Mouse (Mus musculus): ENCODE data around the gene Ghsr.

Ghsr gene

DNA sequence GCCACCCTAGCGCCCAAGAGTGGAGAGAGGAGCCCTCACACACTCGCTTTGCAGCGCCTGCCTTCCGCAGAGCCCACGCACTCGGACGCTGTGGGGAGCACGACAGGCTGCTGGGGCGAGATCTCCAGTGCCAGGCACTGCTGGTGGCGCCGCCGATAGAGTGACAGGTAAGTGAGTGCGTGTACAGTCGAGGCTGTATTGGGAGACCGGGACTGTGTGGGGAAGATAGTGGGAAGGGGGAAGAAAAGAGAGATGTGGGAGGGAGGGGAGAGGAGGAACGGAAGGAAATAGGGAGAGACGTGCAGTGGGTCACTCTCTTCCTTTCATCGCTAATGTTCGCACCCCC lies at the start of gene Ghsr:
Gene Ghsr (plus strand): TSS at position 76 of the 346 bp plus-strand sequence.
- POLR2A ChIA-PET = interaction anchor here in 1 of 4 experiments (1.0 to 1.1 kb wide), 2 partner anchors 10 to 88 kb away, joined by 3 to 4 read pairs; no protein-coding TSS in a partner anchor
- CTCF ChIA-PET = interaction anchor here in 3 of 4 experiments (1.5 to 2.2 kb wide), 3 partner anchors 26 kb away, joined by 5 to 14 read pairs (median 5); no protein-coding TSS in a partner anchor

DNA sequence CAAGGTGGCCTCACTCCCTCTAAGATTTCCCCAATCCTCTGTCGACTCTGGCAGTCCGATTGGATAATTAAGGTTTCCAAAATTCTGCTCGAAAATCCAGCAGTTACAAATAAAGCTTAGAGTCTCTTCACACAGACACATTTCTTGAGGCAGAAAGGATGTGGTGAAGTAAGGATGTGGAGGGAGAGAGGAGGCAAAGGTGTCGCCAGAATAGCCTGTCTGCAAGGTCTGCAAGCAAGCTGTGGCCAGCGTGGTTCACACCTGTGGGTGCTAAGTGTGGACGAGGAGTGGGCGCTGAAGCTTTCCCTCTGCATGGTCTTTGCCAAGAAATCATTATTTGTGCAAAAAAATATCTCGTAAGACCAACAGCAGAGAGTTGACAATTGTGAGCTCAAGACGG lies 48.6 kb upstream of the Ghsr start:
- CTCF ChIA-PET = interaction anchor here in 1 of 4 experiments (1.3 kb wide), 1 partner anchor 23 kb away, joined by 5 read pairs; no protein-coding TSS in a partner anchor
- POLR2A ChIA-PET = no interaction called here

DNA sequence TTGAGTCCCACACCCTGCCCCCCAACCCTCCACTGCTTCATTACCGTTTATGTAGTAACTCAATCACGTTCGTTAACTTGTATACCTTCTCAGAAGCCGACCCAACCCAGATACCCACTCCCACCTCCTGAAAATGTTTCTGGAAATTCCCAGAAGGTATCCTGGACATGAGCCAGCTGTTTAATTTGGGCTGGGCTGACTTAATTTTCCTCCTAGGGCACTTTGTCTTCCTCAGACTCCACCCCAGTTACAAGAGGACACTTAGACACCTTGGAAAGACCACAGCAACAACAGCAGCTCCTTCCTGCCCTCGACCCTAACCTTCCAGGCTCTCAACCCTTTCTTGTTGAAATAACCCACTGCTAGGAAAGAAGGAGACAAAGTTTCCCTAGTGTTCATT lies 47.6 kb upstream of the Ghsr start:
- ChIA-PET POLR2A (no interaction called here), CTCF (interaction anchor here in 1 of 4 experiments (1.3 kb wide), 1 partner anchor 22 kb away, joined by 5 read pairs; no protein-coding TSS in a partner anchor)

DNA sequence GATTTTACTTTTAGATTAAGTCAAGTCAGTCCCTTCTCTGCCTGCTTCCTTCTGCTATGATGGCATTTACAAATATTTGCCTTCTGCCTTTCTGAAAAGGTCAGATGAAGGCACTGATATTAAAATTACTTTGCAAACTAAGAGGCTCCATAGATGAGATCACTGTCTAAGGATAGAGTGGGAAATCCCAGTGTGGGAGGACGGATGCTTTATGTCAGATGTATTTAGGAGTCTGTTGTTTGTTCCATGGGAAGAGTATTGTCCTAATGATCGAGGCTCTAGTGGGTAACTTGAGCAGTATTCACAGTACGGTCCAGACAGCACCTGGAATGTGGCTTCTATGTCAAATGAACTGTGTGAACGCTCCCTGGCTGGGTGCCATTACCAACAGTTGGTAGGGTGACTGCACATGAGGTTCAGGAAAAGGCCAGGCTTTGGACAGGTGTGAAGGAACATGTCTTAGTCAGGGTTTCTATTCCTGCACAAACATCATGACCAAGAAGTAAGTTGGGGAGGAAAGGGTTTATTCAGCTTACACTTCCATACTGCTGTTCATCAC lies 44.4 kb upstream of the Ghsr start:
- ChIA-PET POLR2A (no interaction called here), CTCF (interaction anchor here in 1 of 4 experiments (1.0 kb wide), 1 partner anchor 11 kb away, joined by 3 read pairs; no protein-coding TSS in a partner anchor)

DNA sequence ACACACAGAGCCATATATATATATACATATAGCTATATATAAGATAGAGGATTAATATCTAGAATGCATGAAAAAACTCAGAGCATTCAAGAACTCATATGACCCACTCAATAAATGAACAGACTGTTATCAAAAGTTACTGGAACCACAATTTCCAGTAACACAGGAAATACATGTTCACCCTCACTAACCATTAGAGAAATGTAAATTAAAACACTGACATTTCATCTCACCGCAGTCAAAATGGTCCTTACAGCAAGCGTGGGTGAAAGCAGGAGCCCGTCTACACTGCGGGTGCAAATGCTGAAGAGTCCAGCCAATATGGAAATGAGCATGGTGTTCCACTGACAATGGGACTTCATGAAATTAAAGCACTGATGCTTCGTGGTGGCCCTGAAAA lies 40.4 kb upstream of the Ghsr start:
- CTCF ChIA-PET = interaction anchor here in 2 of 4 experiments (0.6 to 1.5 kb wide), 2 partner anchors 15 to 19 kb away, joined by 3 to 4 read pairs; no protein-coding TSS in a partner anchor
- POLR2A ChIA-PET = no interaction called here

DNA sequence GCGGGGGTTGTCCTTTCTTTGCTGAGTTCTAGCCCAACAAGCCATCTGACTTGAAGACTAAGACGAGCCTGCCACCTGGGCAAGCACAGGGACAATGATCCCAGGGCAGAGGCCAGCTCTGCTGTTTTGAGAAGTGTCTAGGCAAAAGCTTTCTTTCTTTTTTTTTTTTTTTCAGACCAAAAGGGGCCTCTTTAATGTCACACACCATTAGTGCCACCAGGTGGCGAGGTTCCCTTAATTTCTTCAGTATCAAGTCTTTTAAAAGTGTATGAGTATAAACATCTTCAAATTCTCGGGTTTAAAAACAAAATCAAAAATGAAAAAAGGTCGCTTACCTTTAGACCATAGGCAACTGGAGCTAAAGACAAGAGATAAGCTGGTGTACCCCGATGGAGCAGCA lies 32.7 kb upstream of the Ghsr start:
- POLR2A ChIA-PET = interaction anchor here in 1 of 4 experiments (0.6 to 1.0 kb wide), 2 partner anchors 39 to 117 kb away, joined by 3 to 4 read pairs; no protein-coding TSS in a partner anchor

DNA sequence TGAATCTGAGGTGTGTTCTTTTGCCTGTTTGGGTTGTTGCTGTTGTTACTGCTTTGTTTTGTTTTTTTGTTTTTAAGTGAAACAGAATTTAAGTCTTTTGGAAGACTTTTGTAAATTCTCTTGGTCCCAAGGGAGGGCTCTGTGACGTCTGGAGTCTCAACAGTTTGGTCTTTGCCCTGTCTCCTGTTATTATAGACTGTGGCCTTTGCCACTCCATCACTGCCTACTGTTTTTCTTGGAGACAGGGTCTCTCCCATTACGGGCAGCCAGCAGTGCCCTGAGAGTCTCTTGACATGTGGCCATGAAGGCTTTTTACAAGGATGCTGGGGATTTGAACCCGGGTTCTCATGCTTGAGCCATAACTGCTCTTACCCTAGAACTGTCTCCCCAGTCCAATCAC lies 32.3 kb upstream of the Ghsr start:
- ChIA-PET CTCF (interaction anchor here (1.0 to 2.1 kb wide), 6 partner anchors 55 to 127 kb away, joined by 3 to 11 read pairs (median 8); no protein-coding TSS in a partner anchor), POLR2A (interaction anchor here in 1 of 4 experiments (1.0 kb wide), 1 partner anchor 117 kb away, joined by 4 read pairs; no protein-coding TSS in a partner anchor)

More for the DNA sequence above, 32.7 kb upstream of the Ghsr start:
- CTCF ChIA-PET = interaction anchor here (0.5 to 2.1 kb wide), 58 partner anchors 9 to 1144 kb away, joined by 3 to 11 read pairs (median 4); partner anchors contain the start of gene Tnfsf10 (in 1 of the 4)

DNA sequence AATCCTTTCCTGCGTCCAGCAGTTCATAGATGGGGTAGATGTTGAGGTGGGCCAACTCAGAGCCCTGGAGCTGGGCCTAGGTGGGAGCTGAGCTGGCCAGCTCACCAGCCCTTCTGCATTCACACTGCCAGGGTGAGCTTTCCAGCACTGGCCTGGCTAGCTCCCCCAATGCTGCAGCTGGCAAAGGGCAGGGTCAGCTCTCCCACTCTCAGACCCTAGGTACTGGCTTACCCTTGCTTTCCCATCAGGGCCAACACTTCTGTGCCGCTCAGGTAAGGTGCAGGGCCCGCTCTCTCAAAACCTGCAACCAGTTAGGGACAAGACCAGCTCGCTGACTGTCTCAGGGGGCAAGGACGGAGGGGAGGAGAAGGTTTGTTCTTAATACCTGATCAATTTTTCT lies 30.4 kb upstream of the Ghsr start:
- CTCF ChIA-PET = interaction anchor here in 1 of 4 experiments (1.5 to 1.6 kb wide), 2 partner anchors 56 to 127 kb away, joined by 4 to 6 read pairs; no protein-coding TSS in a partner anchor
- POLR2A ChIA-PET = no interaction called here

DNA sequence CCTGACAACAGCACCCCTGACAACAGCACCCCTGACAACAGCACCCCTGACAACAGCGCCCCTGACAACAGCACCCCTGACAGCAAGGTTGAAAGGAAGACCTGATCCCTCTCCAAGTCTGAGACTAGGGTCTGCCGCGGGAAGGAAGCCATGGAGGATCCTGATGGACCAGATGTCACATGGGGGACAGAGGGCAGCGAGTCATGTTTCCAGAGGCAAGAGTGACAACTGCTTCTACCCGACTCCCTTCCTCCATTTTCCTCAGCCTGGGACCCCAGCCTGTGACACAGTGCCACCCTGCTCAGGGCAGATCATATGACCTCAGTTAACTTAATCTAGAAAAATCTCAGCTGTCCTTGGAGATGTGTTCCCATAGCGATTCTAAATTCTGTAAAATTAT lies 28.7 kb upstream of the Ghsr start:
- POLR2A ChIA-PET = no interaction called here
- CTCF ChIA-PET = no interaction called here

DNA sequence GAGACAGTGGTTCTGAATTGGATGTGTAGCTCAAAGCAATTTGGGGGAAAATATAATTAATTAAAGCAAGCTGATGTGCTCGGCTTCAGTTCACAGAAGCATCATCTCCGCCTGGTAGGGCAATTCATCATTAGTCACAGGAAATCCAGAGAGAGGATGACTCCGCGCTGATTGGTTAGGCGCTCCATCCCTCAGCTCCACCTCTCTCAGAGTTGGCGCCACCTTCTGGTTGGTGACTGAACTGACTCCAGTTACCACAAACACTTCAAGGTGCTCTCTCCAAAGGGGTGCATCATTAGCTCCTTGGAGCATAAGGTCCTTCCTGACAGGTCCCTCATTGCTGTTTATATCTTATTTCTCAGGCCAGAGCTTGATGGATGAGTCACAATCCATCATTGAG lies 25.6 kb upstream of the Ghsr start:
- ChIA-PET CTCF (interaction anchor here (0.5 to 2.2 kb wide), 24 partner anchors 8 to 1396 kb away, joined by 3 to 14 read pairs (median 4); partner anchors contain the start of genes Ghsr (in 3 of the 4) and Nceh1 (in 2 of the 4)), POLR2A (interaction anchor here in 1 of 4 experiments (1.0 kb wide), 1 partner anchor 190 kb away, joined by 5 read pairs; no protein-coding TSS in a partner anchor)

DNA sequence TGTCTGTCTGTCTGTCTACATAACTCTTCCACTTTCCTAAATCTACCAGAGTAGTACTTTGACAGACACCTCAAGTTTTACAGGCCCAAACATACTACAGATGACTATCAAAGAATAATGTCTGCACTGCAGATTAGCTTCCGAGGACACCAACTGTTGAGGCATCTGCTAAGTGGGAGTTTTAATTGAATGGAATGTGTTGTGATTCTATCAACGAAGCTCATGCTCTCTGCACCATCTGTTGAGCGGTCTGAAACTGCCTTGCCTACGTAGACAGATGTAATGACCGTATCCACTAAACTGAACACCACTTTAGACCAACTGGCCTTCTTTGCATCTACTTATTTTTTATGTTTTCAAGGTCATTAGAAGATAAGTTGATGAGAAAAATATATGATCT lies 22.7 kb upstream of the Ghsr start:
- POLR2A ChIA-PET = interaction anchor here in 1 of 4 experiments (1.4 to 1.9 kb wide), 3 partner anchors 9 to 193 kb away, joined by 3 to 4 read pairs (median 3); no protein-coding TSS in a partner anchor

DNA sequence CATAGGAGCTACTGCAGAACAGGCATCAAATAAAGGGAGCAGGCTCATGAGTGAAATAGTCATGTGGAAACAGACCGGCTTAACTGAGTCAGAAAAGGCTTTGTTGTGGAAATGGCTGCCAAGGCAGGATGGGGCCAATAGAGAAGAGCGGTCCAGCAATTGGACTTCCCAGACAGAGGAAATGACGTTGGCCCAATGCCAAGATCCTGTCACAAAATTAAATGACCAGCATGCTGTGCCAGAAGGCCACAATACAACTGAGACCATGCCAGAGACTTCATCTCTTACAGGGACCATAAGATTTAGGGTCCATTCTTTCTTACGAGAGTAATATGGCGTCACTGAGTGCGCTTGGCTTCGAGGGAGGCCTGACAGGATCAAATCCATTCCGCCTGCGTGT lies 20.0 kb upstream of the Ghsr start:
- ChIA-PET CTCF (no interaction called here), POLR2A (no interaction called here)

More for the DNA sequence above, 22.7 kb upstream of the Ghsr start:
- CTCF ChIA-PET = interaction anchor here in 2 of 4 experiments (0.9 to 1.3 kb wide), 3 partner anchors 9 to 98 kb away, joined by 3 to 5 read pairs (median 4); no protein-coding TSS in a partner anchor

DNA sequence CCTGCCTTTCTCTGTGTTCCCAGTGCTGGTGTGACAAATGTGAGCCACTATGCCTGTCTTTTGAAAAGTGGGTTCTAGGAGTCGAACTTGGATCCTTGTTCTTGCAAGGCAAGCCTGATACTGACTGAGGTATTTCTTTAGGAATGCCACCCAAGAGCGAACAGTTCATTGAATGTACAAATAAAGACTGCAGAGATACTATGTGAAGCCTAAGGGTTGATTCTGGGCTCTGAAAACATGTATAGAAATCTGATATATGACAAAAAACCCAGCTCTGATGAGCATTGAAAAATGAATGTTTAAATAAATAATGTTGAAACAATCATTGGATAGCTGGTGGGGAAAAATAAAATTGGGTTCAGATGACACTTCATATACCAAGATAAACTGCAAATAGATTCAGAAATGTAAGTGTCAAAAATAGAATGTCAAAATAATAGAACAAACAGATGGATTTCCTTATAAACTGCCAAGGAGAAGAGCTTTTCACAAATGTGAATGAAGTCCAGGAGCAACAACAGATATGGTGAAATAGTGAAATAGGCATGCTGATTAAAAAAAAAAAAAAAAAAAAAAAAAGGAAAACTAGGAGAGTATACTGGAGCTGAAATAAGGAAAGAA lies 11.9 kb upstream of the Ghsr start:
- ChIA-PET CTCF (interaction anchor here in 1 of 4 experiments (0.7 kb wide), 1 partner anchor 21 kb away, joined by 3 read pairs; no protein-coding TSS in a partner anchor), POLR2A (interaction anchor here in 3 of 4 experiments (0.6 kb wide), 3 partner anchors 16 to 1022 kb away, joined by 3 to 7 read pairs (median 4); no protein-coding TSS in a partner anchor)

DNA sequence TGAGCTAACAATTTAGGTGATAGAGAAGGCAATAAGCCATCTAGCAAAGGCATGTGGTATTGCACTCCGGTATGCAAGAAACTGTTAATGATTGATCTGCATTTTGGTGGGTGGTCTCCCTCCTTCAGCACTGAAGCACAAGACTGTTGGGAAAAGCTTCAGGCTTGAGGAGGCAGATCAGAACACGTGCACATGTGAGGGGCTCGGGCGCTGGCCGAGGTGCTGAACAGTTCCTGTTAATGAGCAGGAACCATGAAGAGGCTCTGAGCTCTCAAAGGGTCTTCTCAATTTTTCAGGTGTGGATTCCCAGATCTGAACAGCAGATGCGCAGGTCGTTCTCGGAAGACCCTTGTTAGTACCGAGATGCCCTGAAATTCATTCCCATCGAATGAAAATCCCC lies 1.0 kb upstream of the Ghsr start:
- ChIA-PET CTCF (interaction anchor here (0.6 to 2.2 kb wide), 8 partner anchors 12 to 851 kb away, joined by 3 to 14 read pairs (median 4); no protein-coding TSS in a partner anchor), POLR2A (interaction anchor here in 1 of 4 experiments (0.7 to 1.2 kb wide), 5 partner anchors 11 to 215 kb away, joined by 3 to 4 read pairs (median 3); no protein-coding TSS in a partner anchor)

DNA sequence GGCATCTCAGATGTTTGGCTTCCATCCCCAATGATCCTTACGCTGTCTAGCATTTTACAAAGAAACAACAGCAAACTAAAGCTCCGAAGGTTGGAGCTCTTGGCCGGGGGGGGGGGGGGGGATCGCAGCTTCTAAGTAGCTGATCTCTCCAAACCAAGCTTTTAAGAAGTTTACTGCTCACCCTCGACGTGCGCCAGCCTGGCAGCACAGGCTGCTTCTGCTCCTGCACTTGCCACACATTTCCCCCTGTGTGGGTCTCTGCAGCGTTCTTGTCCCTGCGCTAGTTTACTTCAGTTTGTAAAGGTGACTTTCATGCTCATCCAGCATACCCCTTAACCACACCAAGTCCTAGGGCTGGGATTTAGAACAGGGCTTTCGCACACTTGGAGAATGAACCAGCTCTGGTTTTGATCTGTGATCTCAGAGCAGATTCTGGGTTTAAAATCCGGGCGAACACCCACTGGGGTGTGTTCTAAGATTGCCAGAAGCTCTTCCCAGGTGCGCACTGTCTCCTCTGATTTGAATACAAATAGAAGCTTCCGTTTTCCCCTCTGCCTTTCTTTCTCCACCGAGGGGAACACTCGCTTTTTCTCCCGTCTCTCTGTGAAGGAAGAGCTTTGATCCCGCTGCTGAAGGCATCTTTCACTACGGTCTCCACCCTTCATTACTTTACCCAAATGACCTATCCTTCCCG lies 422 bp upstream of the Ghsr start:
- CTCF ChIA-PET = interaction anchor here (0.6 to 2.2 kb wide), 8 partner anchors 11 to 97 kb away, joined by 3 to 14 read pairs (median 4); no protein-coding TSS in a partner anchor

DNA sequence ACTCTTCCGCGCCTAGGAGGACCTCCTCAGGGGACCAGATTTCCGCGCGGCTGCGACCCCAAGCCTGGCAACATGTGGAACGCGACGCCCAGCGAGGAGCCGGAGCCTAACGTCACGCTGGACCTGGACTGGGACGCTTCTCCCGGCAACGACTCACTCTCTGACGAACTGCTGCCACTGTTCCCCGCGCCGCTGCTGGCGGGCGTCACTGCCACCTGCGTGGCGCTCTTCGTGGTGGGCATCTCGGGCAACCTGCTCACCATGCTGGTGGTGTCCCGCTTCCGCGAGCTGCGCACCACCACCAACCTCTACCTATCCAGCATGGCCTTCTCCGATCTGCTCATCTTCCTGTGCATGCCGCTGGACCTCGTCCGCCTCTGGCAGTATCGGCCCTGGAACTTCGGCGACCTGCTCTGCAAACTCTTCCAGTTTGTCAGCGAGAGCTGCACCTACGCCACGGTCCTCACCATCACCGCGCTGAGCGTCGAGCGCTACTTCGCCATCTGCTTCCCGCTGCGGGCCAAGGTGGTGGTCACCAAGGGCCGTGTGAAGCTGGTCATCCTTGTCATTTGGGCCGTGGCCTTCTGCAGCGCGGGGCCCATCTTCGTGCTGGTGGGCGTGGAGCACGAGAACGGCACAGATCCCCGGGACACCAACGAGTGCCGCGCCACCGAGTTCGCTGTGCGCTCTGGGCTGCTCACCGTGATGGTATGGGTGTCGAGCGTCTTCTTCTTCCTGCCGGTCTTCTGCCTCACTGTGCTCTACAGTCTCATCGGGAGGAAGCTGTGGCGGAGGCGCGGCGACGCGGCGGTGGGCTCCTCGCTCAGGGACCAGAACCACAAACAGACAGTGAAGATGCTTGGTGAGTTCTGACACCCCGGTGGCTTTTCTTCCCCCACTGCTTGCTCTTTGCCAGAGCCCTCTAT lies 837 bp downstream of the Ghsr start:
- POLR2A ChIA-PET = interaction anchor here in 1 of 4 experiments (0.6 kb wide), 1 partner anchor 14 kb away, joined by 6 read pairs; no protein-coding TSS in a partner anchor
- CTCF ChIA-PET = no interaction called here

More for the DNA sequence above, 422 bp upstream of the Ghsr start:
- POLR2A ChIA-PET = interaction anchor here in 2 of 4 experiments (0.6 to 1.1 kb wide), 5 partner anchors 11 to 891 kb away, joined by 3 to 6 read pairs (median 4); no protein-coding TSS in a partner anchor

DNA sequence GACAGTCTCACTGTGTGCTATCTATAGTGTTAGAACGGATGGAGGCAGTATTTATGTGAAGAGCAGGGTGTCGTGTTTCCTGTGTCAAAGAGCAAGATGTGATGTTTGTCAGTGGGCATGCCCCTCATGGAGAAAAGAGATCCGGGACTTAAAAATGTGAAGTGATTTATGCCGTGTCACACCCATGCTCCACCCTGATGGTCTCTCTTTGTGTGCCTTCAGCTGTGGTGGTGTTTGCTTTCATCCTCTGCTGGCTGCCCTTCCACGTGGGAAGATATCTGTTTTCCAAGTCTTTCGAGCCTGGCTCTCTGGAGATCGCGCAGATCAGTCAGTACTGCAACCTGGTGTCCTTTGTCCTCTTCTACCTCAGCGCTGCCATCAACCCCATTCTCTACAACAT lies 3.2 kb downstream of the Ghsr start:
- CTCF ChIA-PET = no interaction called here

DNA sequence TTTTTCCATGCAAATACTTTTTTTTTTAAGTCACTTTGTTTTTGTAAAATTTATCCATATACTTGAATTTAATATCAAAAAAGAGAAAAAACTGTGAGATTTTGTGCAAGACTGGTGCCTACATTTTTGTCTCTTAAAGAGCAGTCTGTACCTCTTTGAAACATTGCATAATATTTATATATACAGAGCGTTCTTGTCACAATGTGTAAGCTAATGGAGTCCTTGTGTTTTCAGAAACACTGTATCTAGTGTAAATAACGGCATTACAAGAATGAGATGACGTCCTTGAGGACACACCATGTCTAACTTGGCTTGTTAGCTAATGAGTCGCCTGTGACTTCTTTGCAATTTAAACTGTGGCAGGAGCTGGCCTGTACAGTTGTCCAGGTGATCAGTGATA lies 6.8 kb downstream of the Ghsr start:
- POLR2A ChIA-PET = interaction anchor here in 1 of 4 experiments (0.6 kb wide), 1 partner anchor 40 kb away, joined by 3 read pairs; no protein-coding TSS in a partner anchor
- CTCF ChIA-PET = no interaction called here

More for the DNA sequence above, 3.2 kb downstream of the Ghsr start:
- POLR2A ChIA-PET = no interaction called here

Data from embryonic stem cell, embryonic (primary cell).